Mouse (Mus musculus): Measurements from ENCODE around the gene Gm3646. TPM values are rescaled to one million over a fixed set of nuclear protein-coding genes. Genes with fewer than 3 reads are reported as not detected.
A peak's percentile ranks its signal among the peaks of the same experiment; 100 is the strongest.

The Gm3646 gene
- polyA plus RNA-seq, 1 experiment from 2014 or later: 0.63 TPM

DNA sequence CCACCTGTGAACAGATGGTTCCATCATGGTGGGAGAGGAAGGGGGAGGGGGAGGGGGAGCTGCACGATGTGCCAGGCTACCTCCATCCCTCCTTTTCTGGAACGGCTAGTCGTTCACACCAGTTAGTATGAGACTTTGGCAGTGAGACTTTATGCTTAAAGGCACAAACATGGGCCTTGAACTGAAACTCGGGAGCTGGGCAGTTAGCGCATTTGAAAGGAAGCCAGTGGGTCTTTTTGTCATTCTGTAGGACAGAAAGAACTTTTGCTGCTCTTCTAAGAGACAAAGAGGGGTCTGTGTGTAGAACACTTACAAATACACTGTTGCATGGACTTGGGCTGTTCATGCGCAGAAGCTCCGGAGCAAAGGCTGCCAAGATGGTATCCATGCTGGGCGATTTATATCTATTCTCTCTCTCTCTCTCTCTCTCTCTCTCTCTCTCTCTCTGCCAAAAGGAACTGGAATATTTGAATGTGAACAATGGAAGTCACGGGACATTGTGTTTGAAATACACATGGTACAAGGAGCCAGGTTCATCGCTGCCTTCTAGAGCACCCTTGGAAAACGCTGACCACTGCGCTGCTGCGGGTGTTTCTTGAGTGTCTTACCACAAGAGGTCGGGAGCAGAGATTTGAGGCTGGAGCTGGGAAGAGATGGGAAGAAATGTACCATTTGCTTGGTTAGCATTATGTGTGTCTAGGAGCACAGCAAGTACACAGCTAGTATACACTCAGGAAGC, 31.0 kb downstream of the Gm3646 start:
- Histone ChIP-seq H3K36me3 (no peaks in the 10 kb centered on the region), H3K27ac (no peak overlapping the region), H3K4me1 (0 out of 2 replicates have a peak, but pooled peaks cover 3% of the 10 kb centered on the region), H3K4me3 (replicated peaks) (no peak overlapping the region), H3K4me2 (no peak overlapping the region), H3K9ac (no peak overlapping the region), H3K27me3 (replicated peaks) (no peaks in the 10 kb centered on the region), H3K9me3 (no peaks in the 10 kb centered on the region)
- WGBS: 75% methylated on average over 14 of the region's 14 CpGs
- no peak for ATAC-seq (ENCODE audit: insufficient read depth, low FRiP score, low read depth)

DNA sequence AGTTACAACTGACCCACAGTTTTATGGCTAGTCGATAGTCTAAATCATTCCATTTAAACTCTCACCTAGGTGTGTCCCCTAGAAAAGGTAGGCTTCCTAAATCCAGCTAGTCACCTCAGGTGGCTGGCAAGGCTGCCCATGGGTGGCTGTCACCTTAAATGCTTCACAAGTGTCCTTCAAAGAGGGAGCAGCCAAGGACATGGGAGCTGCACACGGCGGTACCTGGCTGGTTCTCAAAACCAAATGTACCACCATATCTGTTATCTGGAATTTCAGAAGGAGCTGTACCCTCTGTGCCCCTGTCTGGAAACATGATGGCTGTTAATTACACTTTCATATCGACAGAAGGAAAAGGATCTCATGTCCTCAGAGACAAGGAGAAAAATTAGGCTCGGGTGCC, 31.6 kb downstream of the Gm3646 start:
- Histone ChIP-seq H3K9me3 (no peaks in the 10 kb centered on the region), H3K27me3 (replicated peaks) (no peaks in the 10 kb centered on the region), H3K36me3 (no peaks in the 10 kb centered on the region), H3K27ac (no peak overlapping the region), H3K4me3 (replicated peaks) (no peak overlapping the region), H3K4me1 (0 out of 2 replicates have a peak, but pooled peaks cover 3% of the 10 kb centered on the region), H3K4me2 (no peak overlapping the region), H3K9ac (no peak overlapping the region)
- no peak for ATAC-seq (ENCODE audit: insufficient read depth, low FRiP score, low read depth)
- WGBS: 72% methylated on average over 5 of the region's 5 CpGs

DNA sequence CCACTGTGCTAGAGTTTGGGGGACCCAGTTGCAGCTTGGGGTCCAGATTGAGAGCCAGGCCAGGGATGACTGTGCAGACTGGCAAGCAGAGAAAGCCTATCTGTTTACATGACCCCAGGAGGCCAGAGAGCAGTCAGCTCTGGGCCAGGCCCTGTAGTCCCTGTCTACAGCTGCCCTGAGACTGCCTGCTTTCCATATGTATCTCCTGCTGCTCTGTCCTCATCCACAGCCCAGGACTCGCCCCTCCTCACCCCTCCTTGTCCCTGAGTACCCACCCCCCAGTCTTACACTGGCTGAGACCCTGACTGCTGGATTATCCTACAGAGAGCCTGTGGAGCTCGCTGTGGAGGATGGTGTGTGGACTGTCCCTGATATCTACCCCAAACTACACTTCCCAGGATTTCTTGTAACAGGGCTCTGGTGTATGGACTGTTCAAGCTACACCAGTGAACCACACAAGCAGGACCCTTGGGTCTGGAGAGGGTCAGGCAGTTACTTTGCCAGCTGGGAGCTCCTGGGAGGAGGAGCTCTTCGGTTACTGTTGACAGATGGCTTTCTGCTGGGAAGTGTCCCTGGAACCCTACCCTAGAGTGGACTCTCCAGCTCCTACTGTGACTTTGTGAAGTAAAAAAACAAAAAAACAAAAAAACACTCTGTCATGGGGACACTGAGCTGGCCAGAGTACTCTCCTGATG, 32.6 kb downstream of the Gm3646 start:
- Histone ChIP-seq H3K9me3 (no peaks in the 10 kb centered on the region), H3K36me3 (no peaks in the 10 kb centered on the region), H3K4me1 (0 out of 2 replicates have a peak, but pooled peaks cover 3% of the 10 kb centered on the region), H3K27me3 (replicated peaks) (no peaks in the 10 kb centered on the region), H3K4me2 (no peak overlapping the region), H3K27ac (no peak overlapping the region), H3K9ac (no peak overlapping the region), H3K4me3 (replicated peaks) (no peak overlapping the region)
- peak; percentile 63; the same call in 1 of the 2 replicates for ATAC-seq (ENCODE audit: insufficient read depth, low FRiP score, low read depth)
- 29% methylated on average over 3 of the region's 3 CpGs for WGBS

DNA sequence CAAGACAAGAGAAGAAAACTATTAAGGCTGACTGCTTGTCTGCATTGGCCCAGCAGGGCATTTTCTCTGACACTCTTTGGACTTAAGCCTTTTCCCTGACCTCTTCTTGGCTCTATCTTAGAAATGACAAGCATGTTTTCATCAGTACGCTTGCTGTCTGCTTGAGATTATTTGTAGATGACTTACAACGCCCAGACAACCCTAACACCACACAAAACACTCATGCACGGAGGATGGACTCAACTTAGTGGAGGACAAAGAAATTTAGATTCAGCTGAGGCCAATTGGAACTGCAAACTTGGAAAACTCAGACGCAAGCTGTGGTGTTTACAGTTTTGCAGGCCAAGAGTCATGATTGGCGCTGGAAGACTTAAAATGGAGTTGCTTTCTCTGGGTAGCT, 34.7 kb downstream of the Gm3646 start:
- Histone ChIP-seq H3K27ac (no peak overlapping the region), H3K9ac (no peak overlapping the region), H3K4me1 (peaks cover 7% of the 10 kb centered on the region; the same call in 1 of the 2 replicates), H3K9me3 (no peaks in the 10 kb centered on the region), H3K4me2 (no peak overlapping the region), H3K36me3 (no peaks in the 10 kb centered on the region), H3K27me3 (replicated peaks) (no peaks in the 10 kb centered on the region), H3K4me3 (replicated peaks) (no peak overlapping the region)
- WGBS: 60% methylated on average over 5 of the region's 5 CpGs
- ATAC-seq (ENCODE audit: insufficient read depth, low FRiP score, low read depth): no peak

DNA sequence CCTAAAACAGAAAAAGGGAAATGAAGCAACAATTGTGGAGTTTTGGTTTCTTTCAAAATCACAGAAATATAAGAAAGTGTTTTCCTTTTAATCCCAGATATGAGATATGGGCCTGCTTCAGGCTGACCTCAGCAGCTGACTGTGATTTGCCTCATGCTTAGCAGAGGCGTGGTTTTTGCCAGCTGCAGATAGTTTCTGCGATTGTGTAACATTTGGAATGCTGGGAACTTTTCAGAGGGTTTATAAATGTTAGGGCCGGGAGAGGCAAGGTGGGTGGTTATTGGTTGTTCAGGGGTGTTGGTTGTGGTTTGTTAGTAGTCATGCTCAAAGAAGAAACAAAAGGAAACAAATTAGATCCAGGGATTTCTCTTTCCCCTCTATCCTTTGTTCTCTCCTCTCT, 37.1 kb downstream of the Gm3646 start:
- WGBS: 81% methylated on average over 3 of the region's 3 CpGs
- peaks cover 7% of the 10 kb centered on the region; the same call in 1 of the 2 replicates for H3K4me1 ChIP-seq

DNA sequence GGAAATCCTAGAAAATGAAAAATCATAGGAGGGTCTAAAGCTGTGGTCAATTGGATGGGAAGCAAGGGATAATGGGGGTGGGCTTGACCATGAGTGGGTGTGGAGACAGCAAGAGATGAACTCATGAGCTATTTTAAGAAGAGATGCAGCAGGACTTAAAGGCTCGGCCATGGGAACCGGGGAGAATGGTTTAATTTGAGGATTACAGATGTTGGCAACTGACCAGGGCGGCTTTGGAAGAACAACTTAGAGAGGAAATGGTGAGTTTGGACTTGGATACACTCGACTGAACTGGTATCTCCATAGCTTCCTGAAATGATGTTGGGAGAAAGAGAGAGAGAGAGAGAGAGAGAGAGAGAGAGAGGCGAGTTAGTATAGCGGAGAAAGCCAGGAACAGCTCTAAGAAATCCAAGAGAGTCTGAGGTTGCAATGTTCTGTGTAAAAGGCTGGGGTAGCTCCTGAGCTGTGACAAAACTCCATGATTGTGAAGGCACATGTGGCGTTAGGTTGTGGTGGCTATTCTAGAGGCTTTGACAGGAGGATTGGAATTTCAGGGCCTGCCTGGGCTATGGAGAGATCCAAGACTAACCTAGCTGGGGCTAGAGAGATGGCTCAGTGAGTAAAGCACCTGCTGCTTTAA, 39.2 kb downstream of the Gm3646 start:
- ATAC-seq (ENCODE audit: insufficient read depth, low FRiP score, low read depth): no peak
- no peak overlapping the region for H3K27ac ChIP-seq

More for the DNA sequence above, 37.1 kb downstream of the Gm3646 start:
- Histone ChIP-seq H3K9me3 (no peaks in the 10 kb centered on the region), H3K4me3 (replicated peaks) (no peak overlapping the region), H3K9ac (no peak overlapping the region), H3K36me3 (no peaks in the 10 kb centered on the region), H3K27ac (no peak overlapping the region), H3K4me2 (no peak overlapping the region), H3K27me3 (replicated peaks) (no peaks in the 10 kb centered on the region)
- ATAC-seq (ENCODE audit: insufficient read depth, low FRiP score, low read depth): no peak

DNA sequence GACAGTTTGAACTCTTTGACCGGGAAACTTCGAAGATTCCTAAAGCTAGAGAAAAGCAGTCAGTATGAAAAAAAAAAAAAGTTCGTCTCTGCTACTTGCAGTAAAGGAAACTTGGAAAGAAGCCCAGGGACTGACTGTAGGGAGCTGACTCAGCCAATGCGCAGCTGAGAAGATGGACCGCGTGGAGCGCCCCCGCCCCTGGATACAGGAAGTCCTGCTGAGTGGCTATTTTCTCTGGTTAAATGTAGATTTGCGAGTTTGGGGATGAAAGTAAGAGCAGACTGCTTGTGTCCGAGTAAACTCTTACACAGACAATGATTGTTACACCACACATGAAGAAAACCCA, 43.1 kb downstream of the Gm3646 start:
- peak overlapping the region; percentile 39; the same call in 1 of the 2 replicates for H3K9ac ChIP-seq
- ATAC-seq (ENCODE audit: insufficient read depth, low FRiP score, low read depth): peak; percentile 85; the same call in 1 of the 2 replicates

More for the DNA sequence above, 39.2 kb downstream of the Gm3646 start:
- H3K36me3 ChIP-seq: no peaks in the 10 kb centered on the region
- WGBS: 72% methylated on average over 7 of the region's 7 CpGs
- H3K4me2 ChIP-seq: no peak overlapping the region
- H3K27me3 ChIP-seq (replicated peaks): no peaks in the 10 kb centered on the region
- H3K9ac ChIP-seq: no peak overlapping the region
- no peak overlapping the region for H3K4me3 ChIP-seq (replicated peaks)
- H3K9me3 ChIP-seq: no peaks in the 10 kb centered on the region
- peaks cover 14% of the 10 kb centered on the region for H3K4me1 ChIP-seq

DNA sequence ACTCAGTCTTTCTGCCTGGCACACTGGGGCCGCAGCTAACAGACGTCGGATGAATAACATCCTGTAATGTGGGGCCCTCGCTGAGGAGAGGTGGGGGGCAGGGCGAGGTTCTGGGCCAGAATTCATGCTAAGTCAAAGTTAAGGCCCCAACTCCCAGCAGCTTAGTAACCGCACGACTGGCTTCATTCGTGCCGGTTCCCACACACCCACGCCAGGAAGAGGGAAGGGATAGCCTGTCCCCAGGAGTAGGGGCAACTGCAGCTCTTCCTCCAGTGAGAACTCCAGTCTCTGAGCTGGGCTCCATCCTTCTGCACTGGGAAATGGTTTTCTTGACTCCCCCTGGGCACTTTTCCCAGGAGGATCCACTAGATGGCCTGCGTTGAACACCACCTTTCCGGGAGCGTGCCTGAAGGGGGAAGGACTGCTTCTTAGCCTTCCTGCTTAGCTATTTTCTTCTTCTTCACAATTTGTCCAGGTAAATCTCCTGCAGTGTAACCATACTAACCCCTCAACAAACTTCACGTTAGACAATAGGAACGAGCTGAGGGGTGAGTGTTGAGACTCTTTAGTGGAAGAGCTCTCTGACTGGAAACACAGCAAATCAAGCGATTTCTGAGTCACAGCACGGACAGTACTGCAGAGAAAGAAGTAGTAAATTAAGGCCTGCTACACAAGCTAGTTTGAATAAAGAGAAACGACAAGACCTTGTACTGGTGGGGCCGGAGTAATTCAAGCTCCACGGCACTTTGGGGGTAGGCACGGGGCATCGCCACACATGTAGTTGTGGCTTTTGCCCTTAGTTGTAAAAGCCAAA, 43.7 kb downstream of the Gm3646 start:
- Histone ChIP-seq H3K4me3 (replicated peaks) (peak overlapping the region; percentile 15; the same call in 1 of the 2 replicates), H3K27ac (peak overlapping the region; percentile 95), H3K4me2 (peak overlapping the region; percentile 52), H3K9ac (peak overlapping the region; percentile 39; the same call in 1 of the 2 replicates), H3K4me1 (peaks cover 26% of the 10 kb centered on the region), H3K9me3 (no peaks in the 10 kb centered on the region), H3K27me3 (replicated peaks) (no peaks in the 10 kb centered on the region), H3K36me3 (no peaks in the 10 kb centered on the region)
- whole genome bisulfite sequencing: 4% methylated on average over 22 of the region's 22 CpGs
- ATAC-seq (ENCODE audit: insufficient read depth, low FRiP score, low read depth): peak; percentile 51; the same call in 1 of the 2 replicates

More for the DNA sequence above, 43.1 kb downstream of the Gm3646 start:
- H3K27me3 ChIP-seq (replicated peaks): no peaks in the 10 kb centered on the region
- H3K4me3 ChIP-seq (replicated peaks): peak overlapping the region; percentile 15; the same call in 1 of the 2 replicates
- H3K36me3 ChIP-seq: no peaks in the 10 kb centered on the region
- peak overlapping the region; percentile 95 for H3K27ac ChIP-seq
- H3K4me2 ChIP-seq: peak overlapping the region; percentile 52
- H3K4me1 ChIP-seq: peaks cover 26% of the 10 kb centered on the region
- WGBS: 3% methylated on average over 10 of the region's 10 CpGs
- no peaks in the 10 kb centered on the region for H3K9me3 ChIP-seq

DNA sequence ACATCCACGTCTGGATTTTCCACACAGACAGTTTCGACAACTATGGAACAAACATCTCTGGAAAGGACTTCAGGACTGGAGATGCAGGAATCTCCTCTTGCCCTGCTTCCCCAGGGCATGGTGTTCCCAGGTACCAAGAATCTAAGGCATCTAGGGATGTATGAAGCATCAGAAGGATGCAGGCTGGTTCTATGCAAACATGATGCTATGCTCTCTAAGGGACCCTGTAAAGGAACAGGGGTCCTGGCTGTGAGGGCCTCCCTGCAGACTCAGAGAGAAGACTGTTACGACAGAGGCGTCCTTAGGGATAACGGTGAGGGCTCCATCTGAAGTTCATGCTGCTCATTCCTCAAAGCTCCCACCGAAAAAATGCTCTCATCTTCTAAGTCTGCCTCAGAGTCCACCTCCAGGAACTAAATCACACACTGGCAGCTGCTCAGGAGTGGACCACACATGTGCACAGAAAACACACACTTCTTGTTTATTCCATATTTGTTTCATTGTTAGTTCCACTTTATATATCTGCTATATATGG, 44.9 kb downstream of the Gm3646 start:
- H3K9ac ChIP-seq: no peak overlapping the region
- WGBS: 65% methylated on average over 6 of the region's 6 CpGs
- no peaks in the 10 kb centered on the region for H3K36me3 ChIP-seq
- no peak overlapping the region for H3K4me3 ChIP-seq (replicated peaks)
- H3K4me1 ChIP-seq: peaks cover 22% of the 10 kb centered on the region
- ATAC-seq (ENCODE audit: insufficient read depth, low FRiP score, low read depth): no peak
- no peak overlapping the region for H3K4me2 ChIP-seq
- no peaks in the 10 kb centered on the region for H3K9me3 ChIP-seq
- no peak overlapping the region; the same call in 1 of the 2 replicates for H3K27ac ChIP-seq
- H3K27me3 ChIP-seq (replicated peaks): no peaks in the 10 kb centered on the region

DNA sequence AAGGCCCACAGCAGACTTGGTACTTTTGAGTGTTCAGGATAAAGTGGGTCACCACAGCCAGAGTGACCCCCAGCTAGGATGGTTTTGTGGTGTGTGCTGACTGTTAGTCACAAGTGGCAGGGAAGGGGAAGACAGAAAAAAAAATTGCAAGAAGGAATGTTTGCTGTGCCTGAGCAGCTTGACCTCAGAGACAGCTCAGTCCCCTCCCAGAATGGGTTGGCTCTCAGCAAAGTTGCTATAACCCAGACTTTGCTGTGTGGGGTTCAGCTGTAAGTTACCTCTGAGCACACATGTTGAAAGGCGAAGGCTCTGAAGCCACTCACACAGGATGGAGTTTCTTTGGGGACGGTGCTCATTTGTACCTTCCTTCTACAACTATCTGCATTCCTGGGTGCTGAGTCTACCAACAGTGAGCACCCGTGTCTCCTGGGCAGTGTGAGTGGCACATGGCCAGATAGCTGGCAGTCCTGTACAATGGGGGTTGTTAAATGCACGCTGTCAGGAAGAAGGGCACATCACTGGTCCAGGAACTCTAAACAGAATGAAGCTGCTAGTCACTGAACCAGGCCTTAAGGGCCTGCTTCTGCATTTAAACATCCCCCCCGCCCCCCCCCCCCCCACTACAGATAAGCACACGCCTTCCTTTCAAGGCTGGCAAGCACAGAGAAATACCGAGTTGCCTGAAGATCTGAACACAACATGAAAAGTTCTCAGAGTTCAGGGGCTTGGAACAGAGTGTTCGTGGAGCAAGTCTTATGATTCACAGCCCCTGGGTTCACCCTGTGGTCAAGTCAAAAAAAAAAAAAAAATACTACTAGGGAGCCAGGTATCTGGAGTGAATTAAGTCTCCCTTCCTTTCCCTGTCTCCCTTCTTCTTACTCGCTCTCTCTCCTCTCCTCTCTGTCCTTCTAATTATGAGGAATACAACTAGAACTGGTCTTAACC, 45.6 kb downstream of the Gm3646 start:
- Histone ChIP-seq H3K27ac (peak overlapping the region; percentile 14; the same call in 1 of the 2 replicates), H3K4me3 (replicated peaks) (no peak overlapping the region), H3K36me3 (no peaks in the 10 kb centered on the region), H3K9me3 (no peaks in the 10 kb centered on the region), H3K4me1 (peaks cover 22% of the 10 kb centered on the region), H3K27me3 (replicated peaks) (no peaks in the 10 kb centered on the region), H3K9ac (no peak overlapping the region), H3K4me2 (no peak overlapping the region)
- WGBS: 40% methylated on average over 9 of the region's 9 CpGs
- ATAC-seq (ENCODE audit: insufficient read depth, low FRiP score, low read depth): no peak
